Mouse (Mus musculus) liver, embryonic 14.5 days (tissue): ENCODE measurements at regions not wholly inside any gene's neighbourhood (a gene's known extent, or its start where the extent isn't known, plus 50 kb on each side); places are given as distances from the start of the nearest gene placed in this dataset.

Experiments
- CTCF ChIP-seq: IDR thresholded peaks from 2 replicates; pipeline ENCODE4 v1.5.1; 2016; ENCODE audit warnings: antibody characterized with exemption, low read depth, control low read depth
- EP300 ChIP-seq: IDR thresholded peaks from 2 replicates; pipeline ENCODE4 v1.6.1; 2016; ENCODE audit warnings: antibody characterized with exemption, low read depth

GRCm38 (mm10) chr2:178557934-178558333 lies 127.6 kb downstream of the Cdh26 start:
- TF ChIP-seq CTCF (no peak), EP300 (no peak)
